Mouse (Mus musculus): ENCODE measurements around the gene Tgif2.

DNA sequence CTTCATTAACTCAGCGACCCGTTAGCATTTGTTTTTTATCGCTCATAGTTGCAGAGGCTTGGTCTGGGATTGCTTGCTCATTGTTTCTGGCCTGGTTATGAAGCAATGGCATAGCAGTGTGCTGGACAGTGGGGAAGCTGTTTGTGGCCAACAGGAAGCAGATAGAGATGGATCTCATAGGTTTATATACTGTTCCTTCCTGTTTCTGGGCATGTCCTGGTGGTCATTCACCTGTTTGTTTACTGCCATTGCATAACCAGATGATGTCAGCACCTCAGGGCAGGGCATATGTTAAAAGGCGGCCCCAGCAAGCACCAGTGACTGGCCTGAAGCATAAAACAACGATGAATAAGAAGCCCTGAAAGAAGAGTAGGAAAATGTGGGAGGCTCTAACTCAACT is 10.7 kb downstream of the Tgif2 start:
- TF ChIP-seq ZC3H11A (IDR thresholded peaks at IDR 0.05; ENCODE audit: low read depth, low read length) = no peak
- no peak for TF ChIP-seq GABPA (IDR thresholded peaks at IDR 0.05; ENCODE audit: low read depth, low read length)
- no peak for TF ChIP-seq MAX (IDR thresholded peaks at IDR 0.05; ENCODE audit: low read length)
- no peak for TF ChIP-seq EP300 (IDR thresholded peaks at IDR 0.05; ENCODE audit: low read depth in 1 of 2, low read length in 2 of 2)
- no peak for TF ChIP-seq CHD1 (IDR thresholded peaks at IDR 0.05; ENCODE audit: low read depth, low read length)
- TF ChIP-seq ZKSCAN1 (IDR thresholded peaks at IDR 0.05; ENCODE audit: low read depth, low read length) = no peak
- no peak for TF ChIP-seq HCFC1 (IDR thresholded peaks at IDR 0.05; ENCODE audit: low read depth, low read length)
- TF ChIP-seq MYB (IDR thresholded peaks at IDR 0.05; ENCODE audit: low read depth, low read length) = no peak
- no peak for TF ChIP-seq TCF12 (IDR thresholded peaks at IDR 0.05; ENCODE audit: low read depth, low read length)
- TF ChIP-seq RCOR1 (IDR thresholded peaks at IDR 0.05; ENCODE audit: low read depth, low read length) = no peak
- no peak for TF ChIP-seq CHD2 (IDR thresholded peaks at IDR 0.05; ENCODE audit: low read length)
- no peak for TF ChIP-seq CTCF (IDR thresholded peaks at IDR 0.05 in 2 of 3, conservative IDR thresholded peaks at IDR 0.05 in 1 of 3; ENCODE audit: control insufficient read depth in 1 of 3, insufficient read depth in 1 of 3, low read depth in 2 of 3, low read length in 3 of 3, poor library complexity in 1 of 3, severe bottlenecking in 1 of 3)
